ENCODE assay signal across 10 mouse cellular contexts in genomic region chr1:42261800-42262199, GRCm38 (mm10).
DNase-seq lines count a peak whose midpoint lies in the region; ATAC-seq and TF ChIP-seq lines count a peak whose summit lies in the region.
"Had no signal": no experiment of that assay in that cellular context is flagged by ENCODE, and none has a peak within 500 bp of the region (broad histone marks: within the 10 kb centered on the region; RNA-seq: fewer than 3 reads in every experiment).

No protein-coding gene starts in this region.

- H3K9ac ChIP-seq in heart, embryonic 14.5 days (ENCODE audit: low read length), result peak overlapping the region; percentile 56; the same call in 1 of the 2 replicates
- no peak overlapping the region for H3K9ac ChIP-seq in heart, adult 2 months (ENCODE audit: low read depth, low read length)
- peak overlapping the region; percentile 50 for H3K9ac ChIP-seq in embryonic facial prominence, embryonic 11.5 days (replicated peaks; ENCODE audit: low read length)
- H3K9ac ChIP-seq in midbrain, embryonic 16.5 days (ENCODE audit: low read depth, low read length), result peak overlapping the region; percentile 70

- no peak overlapping the region for H3K27ac ChIP-seq in heart, embryonic 14.5 days (replicated peaks in 1 of 2; ENCODE audit: control insufficient read depth in 1 of 2, insufficient read depth in 1 of 2, low read depth in 2 of 2, low read length in 2 of 2)
- no peak overlapping the region for H3K27ac ChIP-seq in heart, adult 2 months
- no peak overlapping the region for H3K27ac ChIP-seq in embryonic facial prominence, embryonic 11.5 days (replicated peaks; ENCODE audit: low read depth, low read length)
- H3K27ac ChIP-seq in midbrain, embryonic 16.5 days (ENCODE audit: low read length), result peak overlapping the region; percentile 80

- H3K27me3 ChIP-seq in heart, embryonic 14.5 days (ENCODE audit: control insufficient read depth, insufficient read depth, low read length), result no peaks in the 10 kb centered on the region; the same call in 1 of the 2 replicates
- no peaks in the 10 kb centered on the region for H3K27me3 ChIP-seq in heart, adult 2 months (ENCODE audit: control insufficient read depth, insufficient read depth, low read length)
- no peaks in the 10 kb centered on the region for H3K27me3 ChIP-seq in embryonic facial prominence, embryonic 11.5 days (ENCODE audit: control insufficient read depth, insufficient read depth, low read length)
- H3K27me3 ChIP-seq in midbrain, embryonic 16.5 days (ENCODE audit: control insufficient read depth, insufficient read depth, low read depth, low read length), result no peaks in the 10 kb centered on the region
- H3K27me3 ChIP-seq: CH12.LX had no signal

- TF ChIP-seq EP300 in heart, adult 2 months (IDR thresholded peaks at IDR 0.05; ENCODE audit: insufficient read depth, low read depth, low read length), result no peak

- intact Hi-C loops in heart, adult 2 months (cut with DNase I), result no loop called here

- H3K9me3 ChIP-seq in heart, embryonic 14.5 days (ENCODE audit: control insufficient read depth, low read length), result no peaks in the 10 kb centered on the region
- H3K9me3 ChIP-seq in embryonic facial prominence, embryonic 11.5 days (replicated peaks; ENCODE audit: control insufficient read depth, low read length), result no peaks in the 10 kb centered on the region
- no peaks in the 10 kb centered on the region for H3K9me3 ChIP-seq in midbrain, embryonic 16.5 days (replicated peaks; ENCODE audit: control insufficient read depth, low read length, poor library complexity, severe bottlenecking)

- H3K36me3 ChIP-seq in heart, embryonic 14.5 days (ENCODE audit: control insufficient read depth, insufficient read depth, low read length), result no peaks in the 10 kb centered on the region
- H3K36me3 ChIP-seq in heart, adult 2 months (ENCODE audit: control insufficient read depth, insufficient read depth, low read length), result no peaks in the 10 kb centered on the region
- no peaks in the 10 kb centered on the region for H3K36me3 ChIP-seq in embryonic facial prominence, embryonic 11.5 days (replicated peaks; ENCODE audit: control insufficient read depth, insufficient read depth, low read depth, low read length)
- H3K36me3 ChIP-seq in midbrain, embryonic 16.5 days (ENCODE audit: control insufficient read depth, insufficient read depth, low read length), result no peaks in the 10 kb centered on the region

- no peak for TF ChIP-seq POLR2A in heart, adult 2 months (IDR thresholded peaks at IDR 0.05; ENCODE audit: insufficient read depth, low read depth, low read length)

- peaks cover 9 to 11% of the 10 kb centered on the region in 2 experiments for H3K4me1 ChIP-seq in heart, embryonic 14.5 days (ENCODE audit: control insufficient read depth in 2 of 2, insufficient read depth in 2 of 2, low read length in 2 of 2)
- no peaks in the 10 kb centered on the region for H3K4me1 ChIP-seq in heart, adult 2 months (ENCODE audit: control insufficient read depth, insufficient read depth, low read length)
- 0 out of 2 replicates have a peak, but pooled peaks cover 3% of the 10 kb centered on the region for H3K4me1 ChIP-seq in embryonic facial prominence, embryonic 11.5 days (ENCODE audit: control insufficient read depth, insufficient read depth, low read length)
- peaks cover 47% of the 10 kb centered on the region for H3K4me1 ChIP-seq in midbrain, embryonic 16.5 days (ENCODE audit: control insufficient read depth, insufficient read depth, low read length)

- no peak for ATAC-seq in heart, embryonic 14.5 days (ENCODE audit: insufficient number of reproducible peaks, insufficient read depth, low FRiP score, low read depth)
- no peak for ATAC-seq in embryonic facial prominence, embryonic 11.5 days (replicated peaks; ENCODE audit: insufficient number of reproducible peaks, low FRiP score, low TSS enrichment, low read depth)
- peak; percentile 19; the same call in 1 of the 2 replicates for ATAC-seq in midbrain, embryonic 16.5 days

- WGBS in heart, embryonic 14.5 days, result 8% methylated on average over 13 of the region's 13 CpGs
- 12% methylated on average over 13 of the region's 13 CpGs for WGBS in heart, adult 2 months
- 4% methylated on average over 13 of the region's 13 CpGs for WGBS in embryonic facial prominence, embryonic 11.5 days
- WGBS in midbrain, embryonic 16.5 days, result 3% methylated on average over 13 of the region's 13 CpGs

- H3K79me2 ChIP-seq in heart, adult 2 months (replicated peaks; ENCODE audit: control insufficient read depth, insufficient read depth, low read length), result no peaks in the 10 kb centered on the region

- H3K4me3 ChIP-seq in heart, embryonic 14.5 days (ENCODE audit: control insufficient read depth in 1 of 2, insufficient read depth in 1 of 2, low read depth in 1 of 2, low read length in 2 of 2), result peak overlapping the region; percentile 19 to 24; a peak in 3 of 4 replicates
- H3K4me3 ChIP-seq in heart, adult 2 months, result no peak overlapping the region
- H3K4me3 ChIP-seq in embryonic facial prominence, embryonic 11.5 days (ENCODE audit: low read depth, low read length), result peak overlapping the region; percentile 13; the same call in 1 of the 2 replicates
- peak overlapping the region; percentile 33 for H3K4me3 ChIP-seq in midbrain, embryonic 16.5 days (ENCODE audit: low read depth, low read length)
- H3K4me3 ChIP-seq: myocyte had no signal

- DNase-seq in heart, adult 2 months, result no peak
- peak; percentile 55 for DNase-seq in embryonic facial prominence, embryonic 11.5 days (ENCODE audit: low spot score)
- DNase-seq in kidney, adult 8-10 months, result peak; percentile 18 to 19
- no peak for DNase-seq in gastrocnemius, postnatal 10 days
- no peak for DNase-seq in c-Kit-positive CD71-positive TER-119-positive erythroid progenitor cells, embryonic 14.5 days (ENCODE audit: low spot score)
- DNase-seq in left cerebral cortex, adult 8-10 months (ENCODE audit: low spot score in 2 of 2), result no peak

- no peak for TF ChIP-seq CTCF in heart, adult 2 months (IDR thresholded peaks at IDR 0.05)

- H3K4me2 ChIP-seq in heart, embryonic 14.5 days (ENCODE audit: low read length), result peak overlapping the region; percentile 62
- peak overlapping the region; percentile 27 for H3K4me2 ChIP-seq in embryonic facial prominence, embryonic 11.5 days (ENCODE audit: low read depth, low read length)
- H3K4me2 ChIP-seq in midbrain, embryonic 16.5 days (ENCODE audit: low read length), result peak overlapping the region; percentile 63

Comparison
In these comparisons a context has a peak if more than half of its experiments do, and no peak if none do; other contexts are left out.
1. DNase-seq: peak in embryonic facial prominence, embryonic 11.5 days (single experiment) and kidney, adult 8-10 months (2 of 2); none in heart, adult 2 months (0 of 2), gastrocnemius, postnatal 10 days (single experiment), c-Kit-positive CD71-positive TER-119-positive erythroid progenitor cells, embryonic 14.5 days (single experiment) and left cerebral cortex, adult 8-10 months (0 of 2).
2. Peak in every context shown above with its lines, with median percentiles within 50 percentile points of each other: H3K4me2 ChIP-seq.